In the genomic region with DNA sequence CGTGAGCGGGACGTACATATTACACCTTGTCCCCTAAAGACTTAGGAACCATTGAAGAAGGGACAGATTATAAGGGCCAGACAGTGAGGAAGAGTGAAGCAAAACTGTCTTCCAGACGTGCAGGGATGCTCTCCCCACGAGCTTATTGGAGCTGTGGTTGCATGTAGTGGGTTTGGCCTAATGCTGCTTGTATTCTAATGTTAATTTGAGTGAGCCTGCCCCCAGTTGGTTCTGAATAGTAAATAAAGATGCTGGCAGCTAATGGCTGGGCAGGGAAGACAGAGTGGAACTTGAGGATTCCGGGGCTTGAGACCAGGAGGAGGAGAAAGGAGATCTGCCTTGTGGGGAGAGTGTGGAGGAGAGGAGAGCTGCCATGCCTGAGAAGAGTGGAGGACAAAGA, we compare ENCODE assay signal across 27 mouse cellular contexts. TPM values are rescaled to one million over a fixed set of nuclear protein-coding genes. Genes with fewer than 3 reads are reported as not detected.
DNase-seq lines count a peak whose midpoint lies in the region; ATAC-seq and TF ChIP-seq lines count a peak whose summit lies in the region.
"Had no signal": no experiment of that assay in that cellular context is flagged by ENCODE, and none has a peak within 500 bp of the region (broad histone marks: within the 10 kb centered on the region; RNA-seq: fewer than 3 reads in every experiment).

No protein-coding gene starts in this region.

- no peak overlapping the region for H3K4me3 ChIP-seq in forebrain, embryonic 14.5 days (ENCODE audit: low read depth, low read length)
- H3K4me3 ChIP-seq in forebrain, embryonic 15.5 days: no peak overlapping the region
- no peak overlapping the region for H3K4me3 ChIP-seq in midbrain, embryonic 11.5 days (ENCODE audit: low read depth, low read length)
- no peak overlapping the region for H3K4me3 ChIP-seq in midbrain, postnatal 0 days (ENCODE audit: low read depth, low read length)
- H3K4me3 ChIP-seq: embryonic facial prominence, embryonic 12.5 days; embryonic facial prominence, embryonic 15.5 days; heart, embryonic 12.5 days; heart, embryonic 15.5 days; hindbrain, embryonic 12.5 days had no signal

- H3K9ac ChIP-seq in forebrain, embryonic 14.5 days (ENCODE audit: low read length): no peak overlapping the region; the same call in 1 of the 2 replicates
- H3K9ac ChIP-seq in forebrain, embryonic 15.5 days (replicated peaks): no peak overlapping the region
- H3K9ac ChIP-seq in midbrain, embryonic 11.5 days (ENCODE audit: low read length): no peak overlapping the region
- H3K9ac ChIP-seq in midbrain, postnatal 0 days (replicated peaks; ENCODE audit: low read length, poor library complexity, severe bottlenecking): no peak overlapping the region
- H3K9ac ChIP-seq: embryonic facial prominence, embryonic 12.5 days; embryonic facial prominence, embryonic 15.5 days; heart, embryonic 12.5 days; heart, embryonic 15.5 days; hindbrain, embryonic 12.5 days had no signal

- WGBS in forebrain, embryonic 14.5 days: 44% methylated on average over 6 of the region's 6 CpGs
- WGBS in forebrain, embryonic 15.5 days: 41% methylated on average over 6 of the region's 6 CpGs
- WGBS in midbrain, embryonic 11.5 days: 47% methylated on average over 6 of the region's 6 CpGs
- WGBS in midbrain, postnatal 0 days: 48% methylated on average over 6 of the region's 6 CpGs

- no peaks in the 10 kb centered on the region for H3K27me3 ChIP-seq in forebrain, embryonic 14.5 days (replicated peaks; ENCODE audit: control insufficient read depth, insufficient read depth, low read length)
- H3K27me3 ChIP-seq in forebrain, embryonic 15.5 days: no peaks in the 10 kb centered on the region
- H3K27me3 ChIP-seq in midbrain, embryonic 11.5 days (ENCODE audit: control insufficient read depth, insufficient read depth, low read length): no peaks in the 10 kb centered on the region
- no peaks in the 10 kb centered on the region for H3K27me3 ChIP-seq in midbrain, postnatal 0 days (ENCODE audit: insufficient read depth, low read length)
- H3K27me3 ChIP-seq: CH12.LX; embryonic facial prominence, embryonic 12.5 days; embryonic facial prominence, embryonic 15.5 days; heart, embryonic 12.5 days; heart, embryonic 15.5 days; hindbrain, embryonic 12.5 days had no signal

- no peaks in the 10 kb centered on the region for H3K9me3 ChIP-seq in forebrain, embryonic 14.5 days (replicated peaks; ENCODE audit: control insufficient read depth, low read length)
- no peaks in the 10 kb centered on the region for H3K9me3 ChIP-seq in forebrain, embryonic 15.5 days
- no peaks in the 10 kb centered on the region for H3K9me3 ChIP-seq in midbrain, embryonic 11.5 days (ENCODE audit: control insufficient read depth, low read length)
- no peaks in the 10 kb centered on the region for H3K9me3 ChIP-seq in midbrain, postnatal 0 days (ENCODE audit: low read length)
- H3K9me3 ChIP-seq: embryonic facial prominence, embryonic 12.5 days; embryonic facial prominence, embryonic 15.5 days; heart, embryonic 12.5 days; heart, embryonic 15.5 days; hindbrain, embryonic 12.5 days had no signal

- no peak overlapping the region; the same call in 1 of the 2 replicates for H3K27ac ChIP-seq in forebrain, embryonic 14.5 days (ENCODE audit: low read depth, low read length)
- H3K27ac ChIP-seq in forebrain, embryonic 15.5 days (replicated peaks): no peak overlapping the region
- no peak overlapping the region for H3K27ac ChIP-seq in midbrain, embryonic 11.5 days (ENCODE audit: low read depth, low read length)
- H3K27ac ChIP-seq in midbrain, postnatal 0 days (ENCODE audit: low read depth, low read length): no peak overlapping the region
- H3K27ac ChIP-seq: embryonic facial prominence, embryonic 12.5 days; embryonic facial prominence, embryonic 15.5 days; heart, embryonic 15.5 days; hindbrain, embryonic 12.5 days; hindbrain, postnatal 0 days had no signal

- no peak overlapping the region for H3K4me2 ChIP-seq in forebrain, embryonic 14.5 days (ENCODE audit: low read length)
- no peak overlapping the region for H3K4me2 ChIP-seq in forebrain, embryonic 15.5 days (replicated peaks)
- H3K4me2 ChIP-seq in midbrain, embryonic 11.5 days: no peak overlapping the region
- no peak overlapping the region for H3K4me2 ChIP-seq in midbrain, postnatal 0 days (ENCODE audit: low read depth, low read length, poor library complexity, severe bottlenecking)
- H3K4me2 ChIP-seq: embryonic facial prominence, embryonic 12.5 days; embryonic facial prominence, embryonic 15.5 days; heart, embryonic 12.5 days; heart, embryonic 15.5 days; hindbrain, embryonic 12.5 days had no signal

- no peak for TF ChIP-seq CTCF in midbrain, postnatal 0 days (IDR thresholded peaks at IDR 0.05)

- H3K4me1 ChIP-seq in forebrain, embryonic 14.5 days (ENCODE audit: control insufficient read depth, insufficient read depth, low read length): peaks cover 10% of the 10 kb centered on the region
- peaks cover 29% of the 10 kb centered on the region for H3K4me1 ChIP-seq in forebrain, embryonic 15.5 days
- H3K4me1 ChIP-seq in midbrain, embryonic 11.5 days (ENCODE audit: control insufficient read depth, insufficient read depth, low read length): peaks cover 10% of the 10 kb centered on the region; the same call in 1 of the 2 replicates
- peaks cover 5% of the 10 kb centered on the region; the same call in 1 of the 2 replicates for H3K4me1 ChIP-seq in midbrain, postnatal 0 days (ENCODE audit: insufficient read depth, low read length)

- ATAC-seq in forebrain, embryonic 14.5 days: no peak
- ATAC-seq in forebrain, embryonic 15.5 days (replicated peaks): no peak
- ATAC-seq in midbrain, embryonic 11.5 days (ENCODE audit: low FRiP score): no peak
- ATAC-seq in midbrain, postnatal 0 days (ENCODE audit: low FRiP score): no peak
- no peak for ATAC-seq in megakaryocyte progenitor cell, adult 5-6 weeks (replicated peaks; ENCODE audit: poor library complexity)
- ATAC-seq: hindbrain, postnatal 0 days; inflammation-experienced regulatory T-cells, adult 6 months; intestine, embryonic 16.5 days had no signal

- H3K36me3 ChIP-seq in forebrain, embryonic 14.5 days (ENCODE audit: control insufficient read depth, insufficient read depth, low read length): no peaks in the 10 kb centered on the region
- H3K36me3 ChIP-seq in forebrain, embryonic 15.5 days: no peaks in the 10 kb centered on the region
- no peaks in the 10 kb centered on the region for H3K36me3 ChIP-seq in midbrain, embryonic 11.5 days (ENCODE audit: control insufficient read depth, insufficient read depth, low read length)
- no peaks in the 10 kb centered on the region for H3K36me3 ChIP-seq in midbrain, postnatal 0 days (ENCODE audit: insufficient read depth, low read length)
- H3K36me3 ChIP-seq: embryonic facial prominence, embryonic 12.5 days; embryonic facial prominence, embryonic 15.5 days; heart, embryonic 12.5 days; heart, embryonic 15.5 days; hindbrain, embryonic 12.5 days had no signal

- peak; percentile 25 for DNase-seq in forebrain, embryonic 14.5 days (ENCODE audit: low spot score)
- peak; percentile 49 for DNase-seq in midbrain, embryonic 11.5 days (ENCODE audit: low spot score, missing footprints)
- DNase-seq in midbrain, postnatal 0 days (ENCODE audit: low spot score): no peak
- DNase-seq in R1 (ENCODE audit: low read depth, low spot score): peak; percentile 57
- DNase-seq in right cerebral cortex, adult 2 months (ENCODE audit: low spot score in 2 of 2): no peak
- DNase-seq: adrenal gland, postnatal 10 days; adrenal gland, postnatal 36 days; B cell, adult 2 months; cerebellum, adult 11 months; cerebellum, adult 2 months; cerebellum, adult 9-11 months; cerebellum, postnatal 25 days; gastrocnemius, postnatal 25 days; heart, adult 18-20 months; heart, postnatal 10 days; heart, postnatal 36 days had no signal

RNA-seq across cellular contexts. Expression of a gene that starts 2.2 kb away (rescaled TPM):
- polyA plus RNA-seq in forebrain, embryonic 14.5 days (2014; fragmentation: Nextera tagmentation; extraction: Ambion mirVana): 66.8 and 75.9 TPM in 2 replicates
- polyA plus RNA-seq in forebrain, embryonic 15.5 days (2015; fragmentation: Nextera tagmentation; extraction: Ambion mirVana): 54.7 and 55.4 TPM in 2 replicates
- polyA plus RNA-seq in midbrain, embryonic 11.5 days (2014; fragmentation: Nextera tagmentation; extraction: Ambion mirVana): 80.7 and 83.0 TPM in 2 replicates
- total RNA-seq in midbrain, postnatal 0 days (2014; rRNA removed): 48.3 and 50.6 TPM in 2 replicates
- polyA plus RNA-seq in midbrain, postnatal 0 days (2015; fragmentation: Nextera tagmentation; extraction: Ambion mirVana): 22.1 and 23.8 TPM in 2 replicates
- total RNA-seq in megakaryocyte progenitor cell, adult 5-6 weeks (2015): 90.2 and 94.4 TPM in 2 replicates
- 118 and 151 TPM in 2 replicates for total RNA-seq in megakaryocyte progenitor cell, adult 5-6 weeks (2017)

RNA-seq across cellular contexts. Expression of a gene that starts 27.8 kb away (rescaled TPM):
- polyA plus RNA-seq in forebrain, embryonic 14.5 days (2014; fragmentation: Nextera tagmentation; extraction: Ambion mirVana): 0.32 and 0.51 TPM in 2 replicates
- 0.53 and 0.59 TPM in 2 replicates for polyA plus RNA-seq in forebrain, embryonic 15.5 days (2015; fragmentation: Nextera tagmentation; extraction: Ambion mirVana)
- polyA plus RNA-seq in midbrain, embryonic 11.5 days (2014; fragmentation: Nextera tagmentation; extraction: Ambion mirVana): 0.33 and 0.57 TPM in 2 replicates
- total RNA-seq in midbrain, postnatal 0 days (2014; rRNA removed): 0.66 and 1.0 TPM in 2 replicates
- 2.3 and 2.4 TPM in 2 replicates for polyA plus RNA-seq in midbrain, postnatal 0 days (2015; fragmentation: Nextera tagmentation; extraction: Ambion mirVana)
- total RNA-seq in megakaryocyte progenitor cell, adult 5-6 weeks (2015): 8.5 and 11.4 TPM in 2 replicates
- 14.4 and 15.9 TPM in 2 replicates for total RNA-seq in megakaryocyte progenitor cell, adult 5-6 weeks (2017)

Comparison
In these comparisons a context has a peak if more than half of its experiments do, and no peak if none do; other contexts are left out.
1. DNase-seq: peak in forebrain, embryonic 14.5 days (single experiment), midbrain, embryonic 11.5 days (single experiment) and R1 (single experiment); none in midbrain, postnatal 0 days (single experiment) and right cerebral cortex, adult 2 months (0 of 2).